Mouse (Mus musculus) gastrocnemius, postnatal 4 days (tissue): ENCODE data around the gene Uhrf1bp1. TPM values are rescaled to one million over a fixed set of nuclear protein-coding genes. Genes with fewer than 3 reads are reported as not detected.

Experiments used
- DNase-seq, 2 experiments: peaks; one replicate each; pipeline ENCODE4 v3.0.0; 2021 to 2022; ENCODE audit warnings: low spot score in 2 of 2, mixed read lengths in 2 of 2
- total RNA-seq, 2 experiments: library from RNA; stranded (reverse); gene quantifications; 2 replicates each; pipeline ENCODE4 v1.2.3; 2021

Gene Uhrf1bp1
- total RNA-seq, 2 experiments from 2014 or later = 19.3 to 19.5 TPM

- peak; percentile 78 to 88 for DNase-seq
Measured at GRCm38 (mm10) chr17:27908888-27909621, 52.8 kb downstream of the Uhrf1bp1 start, which contains the start of gene Anks1. Gene Anks1, plus strand, starts transcription at chr17:27909306.

- peak; percentile 41 to 55 for DNase-seq
Measured at GRCm38 (mm10) chr17:27909622-27910500, 53.6 kb downstream of the Uhrf1bp1 start, which contains the start of gene Taf11. Gene Taf11, minus strand, starts transcription at chr17:27909844.

- no peak for DNase-seq
Measured at GRCm38 (mm10) chr17:27911371-27911770, 55.1 kb downstream of the Uhrf1bp1 start.

- DNase-seq = no peak
Measured at GRCm38 (mm10) chr17:27914742-27915141, 58.5 kb downstream of the Uhrf1bp1 start.

- DNase-seq = no peak
Measured at GRCm38 (mm10) chr17:27916366-27916765, 60.1 kb downstream of the Uhrf1bp1 start.

GRCm38 (mm10) chr17:27920676-27921075, 64.4 kb downstream of the Uhrf1bp1 start:
- peak in 1 of 2 experiments; percentile 46 for DNase-seq

GRCm38 (mm10) chr17:27922174-27922712, 66.0 kb downstream of the Uhrf1bp1 start:
- DNase-seq = no peak

GRCm38 (mm10) chr17:27925054-27925453, 68.8 kb downstream of the Uhrf1bp1 start:
- DNase-seq = no peak

GRCm38 (mm10) chr17:27925504-27925903, 69.3 kb downstream of the Uhrf1bp1 start:
- peak in 1 of 2 experiments; percentile 43 for DNase-seq

- DNase-seq = no peak
Measured at GRCm38 (mm10) chr17:27930291-27930690, 74.0 kb downstream of the Uhrf1bp1 start.

GRCm38 (mm10) chr17:27931826-27932225, 75.6 kb downstream of the Uhrf1bp1 start:
- DNase-seq = no peak

- DNase-seq = no peak
Measured at GRCm38 (mm10) chr17:27934136-27934910, 78.1 kb downstream of the Uhrf1bp1 start.

GRCm38 (mm10) chr17:27935091-27935490, 78.8 kb downstream of the Uhrf1bp1 start:
- DNase-seq = no peak

GRCm38 (mm10) chr17:27937054-27937615, 80.9 kb downstream of the Uhrf1bp1 start:
- DNase-seq = no peak

- no peak for DNase-seq
Measured at GRCm38 (mm10) chr17:27938121-27938754, 82.0 kb downstream of the Uhrf1bp1 start.

- no peak for DNase-seq
Measured at GRCm38 (mm10) chr17:27939028-27939427, 82.8 kb downstream of the Uhrf1bp1 start.

GRCm38 (mm10) chr17:27940352-27940751, 84.1 kb downstream of the Uhrf1bp1 start:
- no peak for DNase-seq

GRCm38 (mm10) chr17:27941178-27941577, 84.9 kb downstream of the Uhrf1bp1 start:
- DNase-seq = no peak

- no peak for DNase-seq
Measured at GRCm38 (mm10) chr17:27941698-27942097, 85.5 kb downstream of the Uhrf1bp1 start.

- no peak for DNase-seq
Measured at GRCm38 (mm10) chr17:27942131-27942530, 85.9 kb downstream of the Uhrf1bp1 start.
